9 mouse cellular contexts compared by ENCODE assay signal in the genomic region with DNA sequence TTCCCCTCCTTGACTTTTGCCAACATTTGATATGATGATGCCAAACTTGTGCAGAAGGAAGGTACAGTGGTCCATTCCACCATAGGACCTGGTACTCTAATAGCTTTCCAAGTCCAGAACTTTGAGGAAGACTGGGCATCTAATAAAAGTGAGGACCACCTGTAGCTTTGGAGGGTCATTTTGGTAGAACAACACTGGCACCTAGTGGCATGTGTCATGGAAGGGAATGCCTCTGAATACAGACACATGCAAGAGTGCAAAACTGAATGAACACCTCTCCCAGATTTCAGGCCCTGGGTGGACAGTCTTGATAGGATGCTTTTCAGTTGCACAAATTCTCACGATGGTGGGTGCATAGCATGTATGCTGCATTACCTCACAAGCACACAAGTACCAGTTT.
DNase-seq lines count a peak whose midpoint lies in the region; ATAC-seq and TF ChIP-seq lines count a peak whose summit lies in the region.
"Had no signal": no experiment of that assay in that cellular context is flagged by ENCODE, and none has a peak within 500 bp of the region (broad histone marks: within the 10 kb centered on the region; RNA-seq: fewer than 3 reads in every experiment).

No protein-coding gene starts in this region.

- no peaks in the 10 kb centered on the region for H3K9me3 ChIP-seq in heart, embryonic 11.5 days (replicated peaks; ENCODE audit: control insufficient read depth, low read length)
- H3K9me3 ChIP-seq: embryonic facial prominence, embryonic 15.5 days had no signal

- H3K9ac ChIP-seq in heart, adult 2 months (ENCODE audit: low read depth, low read length): no peak overlapping the region
- no peak overlapping the region for H3K9ac ChIP-seq in heart, embryonic 11.5 days (ENCODE audit: low read depth, low read length)
- H3K9ac ChIP-seq: embryonic facial prominence, embryonic 15.5 days had no signal

- no peaks in the 10 kb centered on the region for H3K27me3 ChIP-seq in heart, adult 2 months (ENCODE audit: control insufficient read depth, insufficient read depth, low read length)
- no peaks in the 10 kb centered on the region for H3K27me3 ChIP-seq in heart, embryonic 11.5 days (ENCODE audit: control insufficient read depth, insufficient read depth, low read length)
- H3K27me3 ChIP-seq: embryonic facial prominence, embryonic 15.5 days had no signal

- TF ChIP-seq POLR2A in heart, adult 2 months (IDR thresholded peaks at IDR 0.05; ENCODE audit: insufficient read depth, low read depth, low read length): no peak
- no peak for TF ChIP-seq POLR2A in lung, adult 2 months (IDR thresholded peaks at IDR 0.05; ENCODE audit: borderline replicate concordance, extremely low read depth, low read depth, low read length)

- no peaks in the 10 kb centered on the region for H3K79me2 ChIP-seq in heart, adult 2 months (replicated peaks; ENCODE audit: control insufficient read depth, insufficient read depth, low read length)

- no peaks in the 10 kb centered on the region for H3K36me3 ChIP-seq in heart, adult 2 months (ENCODE audit: control insufficient read depth, insufficient read depth, low read length)
- no peaks in the 10 kb centered on the region for H3K36me3 ChIP-seq in heart, embryonic 11.5 days (ENCODE audit: control insufficient read depth, insufficient read depth, low read length)
- H3K36me3 ChIP-seq: embryonic facial prominence, embryonic 15.5 days had no signal

- H3K4me1 ChIP-seq in heart, adult 2 months (ENCODE audit: control insufficient read depth, insufficient read depth, low read length): no peaks in the 10 kb centered on the region
- H3K4me1 ChIP-seq in heart, embryonic 11.5 days (ENCODE audit: control insufficient read depth, insufficient read depth, low read length): no peaks in the 10 kb centered on the region
- no peaks in the 10 kb centered on the region for H3K4me1 ChIP-seq in lung, adult 2 months (ENCODE audit: control insufficient read depth, insufficient read depth, low read length)
- H3K4me1 ChIP-seq: embryonic facial prominence, embryonic 15.5 days had no signal

- H3K27ac ChIP-seq in heart, adult 2 months: no peak overlapping the region
- no peak overlapping the region for H3K27ac ChIP-seq in heart, embryonic 11.5 days (ENCODE audit: low read depth, low read length)
- H3K27ac ChIP-seq: embryonic facial prominence, embryonic 15.5 days had no signal

- intact Hi-C loops in heart, adult 2 months (cut with DNase I): loop anchor here (1.0 to 5.0 kb wide), 3 partner anchors 56 to 353 kb away; no protein-coding TSS in a partner anchor

- H3K4me2 ChIP-seq in heart, embryonic 11.5 days: no peak overlapping the region
- H3K4me2 ChIP-seq: embryonic facial prominence, embryonic 15.5 days had no signal

- no peak for TF ChIP-seq EP300 in heart, adult 2 months (IDR thresholded peaks at IDR 0.05; ENCODE audit: insufficient read depth, low read depth, low read length)

- H3K4me3 ChIP-seq in heart, adult 2 months: no peak overlapping the region
- H3K4me3 ChIP-seq in heart, embryonic 11.5 days (ENCODE audit: low read depth, low read length): no peak overlapping the region
- no peak overlapping the region for H3K4me3 ChIP-seq in lung, adult 2 months (replicated peaks; ENCODE audit: extremely low read depth, low read depth, low read length)
- H3K4me3 ChIP-seq: embryonic facial prominence, embryonic 15.5 days had no signal

- DNase-seq in heart, adult 2 months: peak in 1 of 2 experiments; percentile 30
- peak; percentile 8 for DNase-seq in lung, postnatal 14 days
- DNase-seq in lung, adult 2 months: no peak
- DNase-seq in embryo, embryonic 10.5 days (ENCODE audit: low spot score): peak; percentile 55
- DNase-seq in layer of hippocampus, postnatal 36 days: peak; percentile 5 to 9
- no peak for DNase-seq in c-Kit-positive CD71-positive TER-119-positive erythroid progenitor cells, embryonic 14.5 days (ENCODE audit: low spot score)

- no peak for ATAC-seq in heart, embryonic 11.5 days (replicated peaks; ENCODE audit: insufficient number of reproducible peaks, low FRiP score, low TSS enrichment)
- no peak; the same call in 1 of the 2 replicates for ATAC-seq in frontal cortex, adult (ENCODE audit: low TSS enrichment)

- peak; percentile 70 for TF ChIP-seq CTCF in heart, adult 2 months (IDR thresholded peaks at IDR 0.05)
- TF ChIP-seq CTCF in lung, adult 2 months (IDR thresholded peaks at IDR 0.05; ENCODE audit: insufficient read depth, low read length): no peak

- WGBS in heart, adult 2 months: 54% methylated on average over 1 of the region's 1 CpGs
- 47% methylated on average over 1 of the region's 1 CpGs for WGBS in heart, embryonic 11.5 days (ENCODE audit: insufficient replicate concordance)
- 64% methylated on average over 1 of the region's 1 CpGs for WGBS in lung, adult 2 months

Comparison
In these comparisons a context has a peak if more than half of its experiments do, and no peak if none do; other contexts are left out.
1. DNase-seq: peak in lung, postnatal 14 days (single experiment), embryo, embryonic 10.5 days (single experiment) and layer of hippocampus, postnatal 36 days (2 of 2); none in lung, adult 2 months (single experiment) and c-Kit-positive CD71-positive TER-119-positive erythroid progenitor cells, embryonic 14.5 days (single experiment).